Mouse (Mus musculus): ENCODE measurements around the gene Sdf2l1.
A peak's percentile ranks its signal among the peaks of the same experiment; 100 is the strongest.

Gene Sdf2l1

GRCm38 (mm10) chr16:17124119-17124870 lies 7.9 kb downstream of the Sdf2l1 start:
- no peak for DNase-seq (ENCODE audit: low spot score in 2 of 2)

GRCm38 (mm10) chr16:17121569-17121968 lies 10.6 kb downstream of the Sdf2l1 start:
- no peak for DNase-seq (ENCODE audit: low spot score in 2 of 2)

- DNase-seq (ENCODE audit: low spot score in 2 of 2), result no peak
Measured at GRCm38 (mm10) chr16:17117309-17117799, 14.8 kb downstream of the Sdf2l1 start.

GRCm38 (mm10) chr16:17110771-17111743 lies 21.1 kb downstream of the Sdf2l1 start, which contains the start of gene Ppil2:
Gene Ppil2 (minus strand): TSS chr16:17111257.
- DNase-seq (ENCODE audit: low spot score in 2 of 2), result peak in 1 of 2 experiments; percentile 61

GRCm38 (mm10) chr16:17104600-17104999 lies 27.6 kb downstream of the Sdf2l1 start:
- DNase-seq (ENCODE audit: low spot score in 2 of 2), result no peak

- no peak for DNase-seq (ENCODE audit: low spot score in 2 of 2)
Measured at GRCm38 (mm10) chr16:17102630-17103220, 29.5 kb downstream of the Sdf2l1 start.

- DNase-seq (ENCODE audit: low spot score in 2 of 2), result no peak
Measured at GRCm38 (mm10) chr16:17096938-17097337, 35.2 kb downstream of the Sdf2l1 start.

- DNase-seq (ENCODE audit: low spot score in 2 of 2), result no peak
Measured at GRCm38 (mm10) chr16:17088346-17088745, 43.8 kb downstream of the Sdf2l1 start.

GRCm38 (mm10) chr16:17086669-17087193 lies 45.5 kb downstream of the Sdf2l1 start:
- no peak for DNase-seq (ENCODE audit: low spot score in 2 of 2)

GRCm38 (mm10) chr16:17086241-17086640 lies 45.9 kb downstream of the Sdf2l1 start:
- no peak for DNase-seq (ENCODE audit: low spot score in 2 of 2)

GRCm38 (mm10) chr16:17085636-17086035 lies 46.5 kb downstream of the Sdf2l1 start:
- DNase-seq (ENCODE audit: low spot score in 2 of 2), result no peak

- no peak for DNase-seq (ENCODE audit: low spot score in 2 of 2)
Measured at GRCm38 (mm10) chr16:17082121-17082792, 49.9 kb downstream of the Sdf2l1 start.
